Mouse (Mus musculus) MEL (cell line): ENCODE measurements around the gene Zcchc10.
A peak's percentile ranks its signal among the peaks of the same experiment; 100 is the strongest.

Source experiments
- CHD1 ChIP-seq: IDR thresholded peaks from 2 replicates; pipeline ENCODE4 v1.6.1; 2012; ENCODE audit warnings: low read depth, mild to moderate bottlenecking, inconsistent platforms, low read length, improper control_type of control experiment
- CTCF ChIP-seq, 3 experiments: IDR thresholded peaks in 2 of 3; conservative IDR thresholded peaks in 1 of 3; 2 replicates each; pipeline ENCODE4 v1.5.1; 2011 to 2012; ENCODE audit warnings: low read length in 3 of 3, low read depth in 2 of 3, mild to moderate bottlenecking in 2 of 3, improper control_type of control experiment in 1 of 3, inconsistent platforms in 1 of 3, mixed read lengths in 1 of 3, moderate library complexity in 1 of 3; ENCODE audit not compliant: control insufficient read depth in 1 of 3, insufficient read depth in 1 of 3, poor library complexity in 1 of 3, severe bottlenecking in 1 of 3
- ETS1 ChIP-seq: IDR thresholded peaks from 2 replicates; pipeline ENCODE4 v1.6.1; 2012; ENCODE audit warnings: low read depth, mild to moderate bottlenecking, inconsistent platforms, low read length, improper control_type of control experiment, moderate library complexity
- GATA1 ChIP-seq: IDR thresholded peaks from 2 replicates; pipeline ENCODE4 v1.6.1; 2011; ENCODE audit warnings: low read depth, low read length, improper control_type of control experiment
- JUND ChIP-seq: IDR thresholded peaks from 2 replicates; pipeline ENCODE4 v1.6.1; 2011; ENCODE audit warnings: low read depth, mild to moderate bottlenecking, improper control_type of control experiment, low read length
- KAT2A ChIP-seq: conservative IDR thresholded peaks from 2 replicates; pipeline ENCODE4 v1.6.1; 2012; ENCODE audit warnings: low read depth, low read length, improper control_type of control experiment, inconsistent platforms
- MAX ChIP-seq: IDR thresholded peaks from 2 replicates; pipeline ENCODE4 v1.6.1; 2011; ENCODE audit warnings: low read length, improper control_type of control experiment
- NRF1 ChIP-seq: IDR thresholded peaks from 2 replicates; pipeline ENCODE4 v1.6.1; 2014; ENCODE audit warnings: low read depth, mild to moderate bottlenecking, inconsistent platforms, low read length, improper control_type of control experiment, moderate library complexity; ENCODE audit not compliant: poor library complexity, insufficient read depth, severe bottlenecking
- POLR2A ChIP-seq, 2 experiments: IDR thresholded peaks; 2 replicates each; pipeline ENCODE4 v1.6.1; 2011 to 2012; ENCODE audit warnings: low read length in 2 of 2, mild to moderate bottlenecking in 2 of 2, control low read depth in 1 of 2, improper control_type of control experiment in 1 of 2, low read depth in 1 of 2, moderate library complexity in 1 of 2; ENCODE audit not compliant: control insufficient read depth in 1 of 2, insufficient read depth in 1 of 2, poor library complexity in 1 of 2
- RCOR1 ChIP-seq: IDR thresholded peaks from 2 replicates; pipeline ENCODE4 v1.6.1; 2012; ENCODE audit warnings: low read depth, mild to moderate bottlenecking, inconsistent platforms, low read length, improper control_type of control experiment
- TBP ChIP-seq: IDR thresholded peaks from 2 replicates; pipeline ENCODE4 v1.8.0; 2011; ENCODE audit warnings: low read depth, low read length, improper control_type of control experiment
- TCF12 ChIP-seq: IDR thresholded peaks from 2 replicates; pipeline ENCODE4 v1.6.1; 2014; ENCODE audit warnings: low read depth, mild to moderate bottlenecking, inconsistent platforms, low read length, improper control_type of control experiment, moderate library complexity
- UBTF ChIP-seq: IDR thresholded peaks from 2 replicates; pipeline ENCODE4 v1.6.1; 2012; ENCODE audit warnings: low read depth, mild to moderate bottlenecking, inconsistent platforms, low read length, improper control_type of control experiment, moderate library complexity, borderline replicate concordance; ENCODE audit not compliant: insufficient read depth
- ZC3H11A ChIP-seq: IDR thresholded peaks from 2 replicates; pipeline ENCODE4 v1.6.1; 2012; ENCODE audit warnings: low read depth, mild to moderate bottlenecking, inconsistent platforms, low read length, improper control_type of control experiment

DNA sequence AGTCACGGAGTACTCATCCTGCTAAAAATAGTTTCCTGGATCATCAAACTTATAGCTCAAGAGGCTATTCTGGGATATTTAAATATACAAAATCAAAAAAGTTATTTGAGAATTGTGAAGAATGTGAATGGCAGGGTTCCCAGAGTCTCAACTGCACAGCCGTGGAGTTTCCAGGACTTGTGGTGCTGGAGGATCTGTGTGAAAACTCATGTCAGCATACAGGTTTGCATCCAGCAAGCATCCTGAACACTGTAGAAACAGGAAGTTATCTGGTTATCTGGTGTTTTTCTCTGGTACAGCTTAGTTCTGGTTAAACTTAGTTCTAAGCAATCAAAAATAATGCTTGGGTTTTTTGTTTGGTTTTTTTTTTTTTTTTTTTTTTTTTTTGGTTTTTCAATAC lies 17.5 kb upstream of the Zcchc10 start:
- peak; percentile 56; the same call in 1 of the 2 replicates for TF ChIP-seq TBP
- no peak for TF ChIP-seq CTCF (IDR thresholded peaks at IDR 0.05 in 2 of 3, conservative IDR thresholded peaks at IDR 0.05 in 1 of 3; ENCODE audit: control insufficient read depth in 1 of 3, insufficient read depth in 1 of 3, low read depth in 2 of 3, low read length in 3 of 3, poor library complexity in 1 of 3, severe bottlenecking in 1 of 3)
- no peak for TF ChIP-seq UBTF
- TF ChIP-seq KAT2A: no peak
- TF ChIP-seq POLR2A (IDR thresholded peaks at IDR 0.05; ENCODE audit: control insufficient read depth in 1 of 2, insufficient read depth in 1 of 2, low read depth in 1 of 2, low read length in 2 of 2, poor library complexity in 1 of 2): no peak
- no peak for TF ChIP-seq TCF12
- TF ChIP-seq JUND: no peak
- peak; percentile 80 for TF ChIP-seq RCOR1
- TF ChIP-seq ZC3H11A: no peak
- TF ChIP-seq CHD1: no peak
- TF ChIP-seq GATA1: peak; percentile 42
- TF ChIP-seq ETS1: no peak
- TF ChIP-seq MAX: no peak
- TF ChIP-seq NRF1: no peak
